Mouse (Mus musculus) heart, embryonic 15.5 days (tissue): ENCODE results near the gene Sprr2e. TPM values are rescaled to one million over a fixed set of nuclear protein-coding genes. Genes with fewer than 3 reads are reported as not detected.

Source experiments
- polyA plus RNA-seq: library from polyadenylated mRNA; unstranded; fragments of >200 nt; fragmentation: Nextera tagmentation; extraction: Ambion mirVana; gene quantifications from 2 replicates; pipeline ENCODE4 v1.2.1, GENCODE M21; 2015

Sprr2e gene
- polyA plus RNA-seq, 1 experiment from 2014 or later, result not detected

Other genes with a start within 250 kb of the Sprr2e start
- not detected in 2 replicates for gene Prr9, start 228.2 kb upstream of the Sprr2e start, polyA plus RNA-seq
- not detected in 2 replicates for gene Lelp1, start 209.4 kb upstream of the Sprr2e start, polyA plus RNA-seq
- 0.20 and 0.56 TPM in 2 replicates for gene Sprr2a1, start 136.3 kb upstream of the Sprr2e start, polyA plus RNA-seq
- 6.6 and 35.7 TPM in 2 replicates for gene Sprr2a2, start 136.2 kb upstream of the Sprr2e start, polyA plus RNA-seq
- 0.64 and 2.6 TPM in 2 replicates for gene Sprr2a3, start 66.7 kb upstream of the Sprr2e start, polyA plus RNA-seq
- not detected in 2 replicates for gene Sprr2b, start 35.5 kb upstream of the Sprr2e start, polyA plus RNA-seq
- gene Sprr2d, start 13.0 kb upstream of the Sprr2e start, polyA plus RNA-seq, result not detected in 2 replicates
- not detected in 2 replicates for gene Sprr2f, start 13.0 kb downstream of the Sprr2e start, polyA plus RNA-seq
- not detected in 2 replicates for gene Sprr2h, start 33.5 kb downstream of the Sprr2e start, polyA plus RNA-seq
- gene Sprr2i, start 55.8 kb downstream of the Sprr2e start, polyA plus RNA-seq, result not detected in 2 replicates
- gene Sprr2j-ps, start 65.9 kb downstream of the Sprr2e start, polyA plus RNA-seq, result not detected in 2 replicates
- 5.3 and 5.4 TPM in 2 replicates for gene Gm9774, start 77.3 kb downstream of the Sprr2e start, polyA plus RNA-seq
- not detected in 2 replicates for gene Sprr2k, start 80.4 kb downstream of the Sprr2e start, polyA plus RNA-seq
- gene Sprr1b, start 86.6 kb downstream of the Sprr2e start, polyA plus RNA-seq, result not detected in 2 replicates
- gene Sprr3, start 106.6 kb downstream of the Sprr2e start, polyA plus RNA-seq, result 0.11 TPM in 1 of 2 replicates, not detected in the other
- gene Sprr1a, start 133.8 kb downstream of the Sprr2e start, polyA plus RNA-seq, result 0.42 and 2.6 TPM in 2 replicates
- gene Sprr4, start 148.3 kb downstream of the Sprr2e start, polyA plus RNA-seq, result not detected in 2 replicates
- not detected in 2 replicates for gene 2310046K23Rik, start 182.4 kb downstream of the Sprr2e start, polyA plus RNA-seq
- gene Ivl, start 221.6 kb downstream of the Sprr2e start, polyA plus RNA-seq, result 0.09 TPM in 1 of 2 replicates, not detected in the other
- gene Smcp, start 236.9 kb downstream of the Sprr2e start, polyA plus RNA-seq, result not detected in 2 replicates